8 mouse cellular contexts compared by ENCODE assay signal in the genomic region with DNA sequence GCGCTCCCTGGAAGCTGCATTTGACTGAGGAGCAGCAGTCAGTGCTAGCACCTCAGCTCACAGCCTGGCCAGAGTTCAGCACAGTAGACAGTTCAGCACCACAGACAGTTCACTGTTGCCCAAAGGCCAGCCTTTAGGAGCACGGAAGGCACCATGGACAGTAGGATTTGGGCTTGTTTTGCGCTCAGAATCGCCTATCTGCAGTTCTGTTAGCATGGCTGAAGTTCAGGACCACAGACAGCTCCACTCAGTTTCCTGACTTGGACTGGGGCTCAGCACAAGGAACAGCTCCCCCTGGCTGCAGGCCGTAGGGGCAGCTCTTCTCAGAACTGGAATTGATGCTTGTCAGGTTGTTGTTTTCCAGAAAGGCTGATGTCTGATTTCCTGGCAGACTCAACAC.
DNase-seq lines count a peak whose midpoint lies in the region; ATAC-seq lines count a peak whose summit lies in the region.

No protein-coding gene starts in this region.

- no peaks in the 10 kb centered on the region for H3K36me3 ChIP-seq in splenic B cell, adult 2 months (ENCODE audit: control insufficient read depth, insufficient read depth, low read length, poor library complexity, severe bottlenecking)

- ATAC-seq in CD4-positive, CD25-positive, alpha-beta regulatory T cell, adult 4 months, result no peak

- DNase-seq in CD4-positive, CD25-positive, alpha-beta regulatory T cell, adult 2 months (ENCODE audit: low read depth, low spot score), result peak; percentile 2
- DNase-seq in cerebellum, adult 11-12 months, result peak; percentile 15
- DNase-seq in frontal cortex, postnatal 10 days (ENCODE audit: low spot score in 2 of 2), result peak; percentile 26 to 69
- peak; percentile 4 for DNase-seq in induced T-regulatory cell, adult 2 months (ENCODE audit: low read depth)
- peak; percentile 11 to 20 for DNase-seq in left cerebral cortex, adult 8-10 months (ENCODE audit: low spot score in 2 of 2)
- peak; percentile 98 for DNase-seq in mesoderm, embryonic 11.5 days (ENCODE audit: low read depth, low spot score)
- DNase-seq in splenic B cell, adult 2 months (ENCODE audit: low read depth, low spot score), result peak; percentile 48

- H3K27me3 ChIP-seq in splenic B cell, adult 2 months (ENCODE audit: control insufficient read depth, insufficient read depth, low read length, poor library complexity, severe bottlenecking), result no peaks in the 10 kb centered on the region

Comparison
In these comparisons a context has a peak if more than half of its experiments do, and no peak if none do; other contexts are left out.
1. DNase-seq: peak in every context shown above with its lines; median percentile 98 in mesoderm, embryonic 11.5 days; 48 in splenic B cell, adult 2 months; 48 in frontal cortex, postnatal 10 days; 16 in left cerebral cortex, adult 8-10 months; 15 in cerebellum, adult 11-12 months; 4 in induced T-regulatory cell, adult 2 months; 2 in CD4-positive, CD25-positive, alpha-beta regulatory T cell, adult 2 months.